11 mouse cellular contexts compared by ENCODE assay signal in the genomic region with DNA sequence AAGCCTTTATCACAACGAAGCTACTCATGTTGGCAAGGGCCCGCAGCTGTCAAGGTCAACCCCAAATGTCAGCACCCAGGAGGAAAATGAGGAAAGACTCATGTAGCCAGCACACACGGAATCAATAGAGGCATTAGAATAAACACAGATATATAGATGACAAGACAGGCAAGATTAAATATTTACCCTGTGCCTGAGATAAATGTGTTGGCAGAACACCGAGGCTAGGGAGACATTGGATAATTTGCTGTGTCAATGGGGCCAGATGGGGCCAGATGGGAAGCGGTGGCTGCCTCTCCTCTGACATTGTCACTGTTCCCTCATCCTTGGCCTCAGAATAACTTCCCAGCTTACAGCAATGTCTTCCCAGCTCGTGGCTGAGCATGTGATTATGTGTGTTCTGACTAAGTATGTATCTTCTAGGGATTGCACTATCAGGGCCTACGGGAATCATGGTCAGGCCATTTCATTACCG. TPM values are rescaled to one million over a fixed set of nuclear protein-coding genes. Genes with fewer than 3 reads are reported as not detected.
DNase-seq lines count a peak whose midpoint lies in the region; ATAC-seq and TF ChIP-seq lines count a peak whose summit lies in the region.
"Had no signal": no experiment of that assay in that cellular context is flagged by ENCODE, and none has a peak within 500 bp of the region (broad histone marks: within the 10 kb centered on the region; RNA-seq: fewer than 3 reads in every experiment).

No protein-coding gene starts in this region.

- TF ChIP-seq EP300 in lung, postnatal 0 days (IDR thresholded peaks at IDR 0.05) = no peak

- H3K27me3 ChIP-seq in lung, postnatal 0 days (replicated peaks; ENCODE audit: insufficient read depth, low read length) = no peaks in the 10 kb centered on the region
- H3K27me3 ChIP-seq in intestine, embryonic 16.5 days (replicated peaks; ENCODE audit: control insufficient read depth, insufficient read depth, low read length) = no peaks in the 10 kb centered on the region
- H3K27me3 ChIP-seq: hindbrain, embryonic 15.5 days; liver, embryonic 13.5 days; midbrain, embryonic 15.5 days had no signal

- no peak for TF ChIP-seq CTCF in lung, postnatal 0 days (IDR thresholded peaks at IDR 0.05)
- TF ChIP-seq CTCF in lung, adult 2 months (IDR thresholded peaks at IDR 0.05; ENCODE audit: insufficient read depth, low read length) = no peak

- peak; percentile 76 for ATAC-seq in lung, postnatal 0 days
- peak; percentile 76 for ATAC-seq in intestine, embryonic 16.5 days
- ATAC-seq: midbrain, embryonic 15.5 days had no signal

- intact Hi-C loops in gastrocnemius, postnatal 14 days (cut with DNase I; ENCODE audit: low total_unique reads) = no loop called here

- no peak overlapping the region for H3K4me2 ChIP-seq in lung, postnatal 0 days (replicated peaks; ENCODE audit: low read depth, low read length)
- no peak overlapping the region for H3K4me2 ChIP-seq in intestine, embryonic 16.5 days (ENCODE audit: low read depth, low read length)
- H3K4me2 ChIP-seq: hindbrain, embryonic 15.5 days; liver, embryonic 13.5 days; midbrain, embryonic 15.5 days had no signal

- H3K9me3 ChIP-seq in lung, postnatal 0 days (ENCODE audit: low read length) = no peaks in the 10 kb centered on the region
- H3K9me3 ChIP-seq in intestine, embryonic 16.5 days (ENCODE audit: control insufficient read depth, low read length) = no peaks in the 10 kb centered on the region
- H3K9me3 ChIP-seq: hindbrain, embryonic 15.5 days; liver, embryonic 13.5 days; midbrain, embryonic 15.5 days had no signal

- WGBS in lung, postnatal 0 days = 30% methylated on average over 8 of the region's 8 CpGs
- 45% methylated on average over 8 of the region's 8 CpGs for WGBS in lung, adult 2 months
- WGBS in intestine, embryonic 16.5 days = 34% methylated on average over 8 of the region's 8 CpGs

- no peak overlapping the region for H3K4me3 ChIP-seq in lung, postnatal 0 days (ENCODE audit: low read depth, low read length)
- no peak overlapping the region for H3K4me3 ChIP-seq in lung, adult 2 months (replicated peaks; ENCODE audit: extremely low read depth, low read depth, low read length)
- no peak overlapping the region for H3K4me3 ChIP-seq in intestine, embryonic 16.5 days (ENCODE audit: low read length)
- H3K4me3 ChIP-seq: hindbrain, embryonic 15.5 days; liver, embryonic 13.5 days; midbrain, embryonic 15.5 days had no signal

- TF ChIP-seq POLR2A in lung, adult 2 months (IDR thresholded peaks at IDR 0.05; ENCODE audit: borderline replicate concordance, extremely low read depth, low read depth, low read length) = no peak

- peak; percentile 74 for DNase-seq in lung, postnatal 0 days (ENCODE audit: low spot score)
- no peak for DNase-seq in lung, adult 2 months
- peak; percentile 46 for DNase-seq in adrenal gland, postnatal 10 days
- peak; percentile 13 for DNase-seq in brain, adult 2 months (ENCODE audit: low read depth, low spot score)
- no peak for DNase-seq in gastrocnemius, postnatal 14 days
- DNase-seq in cerebellum, postnatal 4 days (ENCODE audit: low spot score in 2 of 2) = no peak
- DNase-seq: kidney, postnatal 14 days; liver, embryonic 13.5 days had no signal

- no peaks in the 10 kb centered on the region for H3K36me3 ChIP-seq in lung, postnatal 0 days (ENCODE audit: insufficient read depth, low read length)
- no peaks in the 10 kb centered on the region for H3K36me3 ChIP-seq in intestine, embryonic 16.5 days (ENCODE audit: control insufficient read depth, insufficient read depth, low read length)
- H3K36me3 ChIP-seq: hindbrain, embryonic 15.5 days; liver, embryonic 13.5 days; midbrain, embryonic 15.5 days had no signal

- no peak overlapping the region for H3K9ac ChIP-seq in lung, postnatal 0 days (replicated peaks; ENCODE audit: low read depth)
- no peak overlapping the region for H3K9ac ChIP-seq in intestine, embryonic 16.5 days (ENCODE audit: low read depth, low read length)
- H3K9ac ChIP-seq: hindbrain, embryonic 15.5 days; liver, embryonic 13.5 days; midbrain, embryonic 15.5 days had no signal

- H3K4me1 ChIP-seq in lung, postnatal 0 days (ENCODE audit: insufficient read depth, low read depth, low read length) = no peaks in the 10 kb centered on the region
- H3K4me1 ChIP-seq in lung, adult 2 months (ENCODE audit: control insufficient read depth, insufficient read depth, low read length) = peaks cover 4% of the 10 kb centered on the region
- H3K4me1 ChIP-seq in intestine, embryonic 16.5 days (ENCODE audit: control insufficient read depth, insufficient read depth, low read length) = peaks cover 9% of the 10 kb centered on the region
- H3K4me1 ChIP-seq: hindbrain, embryonic 15.5 days; midbrain, embryonic 15.5 days had no signal

- no peak overlapping the region for H3K27ac ChIP-seq in lung, postnatal 0 days (ENCODE audit: low read length)
- peak overlapping the region; percentile 26; the same call in 1 of the 2 replicates for H3K27ac ChIP-seq in intestine, embryonic 16.5 days (ENCODE audit: low read length)
- H3K27ac ChIP-seq: hindbrain, embryonic 15.5 days; liver, embryonic 13.5 days; midbrain, embryonic 15.5 days had no signal

RNA-seq across cellular contexts. Expression of gene Gcnt3, which starts 32.1 kb away (rescaled TPM):
- polyA plus RNA-seq in lung, postnatal 0 days (2015; fragmentation: Nextera tagmentation; extraction: Ambion mirVana) = not detected in 2 replicates
- 0.14 TPM in 1 of 2 replicates, not detected in the other for polyA plus RNA-seq in lung, adult 2 months (2012; rRNA removed)
- total RNA-seq in adrenal gland, postnatal 10 days (2021) = not detected
- 12.7 and 13.0 TPM in 2 replicates for polyA plus RNA-seq in intestine, embryonic 16.5 days (2015; fragmentation: Nextera tagmentation; extraction: Ambion mirVana)
- total RNA-seq in gastrocnemius, postnatal 14 days (2021) = not detected
- polyA plus RNA-seq: hindbrain, embryonic 15.5 days; liver, embryonic 13.5 days; midbrain, embryonic 15.5 days had no signal

RNA-seq across cellular contexts. Expression of gene Gtf2a2, which starts 57.6 kb away (rescaled TPM):
- 126 and 142 TPM in 2 replicates for polyA plus RNA-seq in lung, postnatal 0 days (2015; fragmentation: Nextera tagmentation; extraction: Ambion mirVana)
- 13.0 and 16.4 TPM in 2 replicates for polyA plus RNA-seq in lung, adult 2 months (2012; rRNA removed)
- total RNA-seq in adrenal gland, postnatal 10 days (2021) = 10 to 100 TPM; 75.6 to 78.4 TPM
- polyA plus RNA-seq in intestine, embryonic 16.5 days (2015; fragmentation: Nextera tagmentation; extraction: Ambion mirVana) = 139 and 151 TPM in 2 replicates
- 10 to 100 TPM; 43.4 to 46.7 TPM for total RNA-seq in gastrocnemius, postnatal 14 days (2021)

Comparison
In these comparisons a context has a peak if more than half of its experiments do, and no peak if none do; other contexts are left out.
1. DNase-seq: peak in lung, postnatal 0 days (single experiment), adrenal gland, postnatal 10 days (single experiment) and brain, adult 2 months (single experiment); none in lung, adult 2 months (single experiment), gastrocnemius, postnatal 14 days (single experiment) and cerebellum, postnatal 4 days (0 of 2).
2. RNA of gene Gcnt3, which starts 32.1 kb away (polyA plus RNA-seq): 12.7 to 13.0 TPM in intestine, embryonic 16.5 days; not detected in lung, postnatal 0 days and 0.14 TPM in lung, adult 2 months; every median in the first group is over 10 times any median in the second.